Mouse (Mus musculus) heart, adult 18-20 months (tissue): ENCODE data around the gene Trim41. TPM values are rescaled to one million over a fixed set of nuclear protein-coding genes. Genes with fewer than 3 reads are reported as not detected.
A peak's percentile ranks its signal among the peaks of the same experiment; 100 is the strongest.
"Not testable (repeated sequence)": the region's sequence is repeated elsewhere in the genome, so short reads cannot be mapped to it uniquely, and the experiment has no call there.

Experiments used
- DNase-seq, 2 experiments: peaks; one replicate each; pipeline ENCODE4 v3.0.0; 2021 to 2022; ENCODE audit warnings: mixed read lengths in 1 of 2
- total RNA-seq, 2 experiments: library from RNA; stranded (reverse); gene quantifications; 2 replicates each; pipeline ENCODE4 v1.2.3; 2021

The Trim41 gene
- total RNA-seq, 2 experiments from 2014 or later, result 18.9 to 20.0 TPM

- DNase-seq, result peak in 1 of 2 experiments; percentile 51
Observed at GRCm38 (mm10) chr11:48816281-48816781, 822 bp downstream of the Trim41 start.

GRCm38 (mm10) chr11:48815851-48816250 is 1.3 kb downstream of the Trim41 start:
- DNase-seq, result no peak

- no peak for DNase-seq
Observed at GRCm38 (mm10) chr11:48813782-48814181, 3.4 kb downstream of the Trim41 start.

- no peak for DNase-seq
Observed at GRCm38 (mm10) chr11:48810142-48810541, 7.0 kb downstream of the Trim41 start.

- no peak for DNase-seq
Observed at GRCm38 (mm10) chr11:48809434-48809830, 7.7 kb downstream of the Trim41 start.

- peak in 1 of 2 experiments; percentile 60 for DNase-seq
Observed at GRCm38 (mm10) chr11:48808737-48809433, 8.3 kb downstream of the Trim41 start.

- DNase-seq, result no peak
Observed at GRCm38 (mm10) chr11:48808304-48808646, 8.9 kb downstream of the Trim41 start.

- DNase-seq, result no peak
Observed at GRCm38 (mm10) chr11:48807563-48808303, 9.4 kb downstream of the Trim41 start.

GRCm38 (mm10) chr11:48806856-48807562 is 10.1 kb downstream of the Trim41 start:
- DNase-seq, result no peak

- DNase-seq, result no peak
Observed at GRCm38 (mm10) chr11:48804922-48805321, 12.2 kb downstream of the Trim41 start.

- no peak for DNase-seq
Observed at GRCm38 (mm10) chr11:48803988-48804387, 13.2 kb downstream of the Trim41 start.

GRCm38 (mm10) chr11:48801831-48802772 is 15.1 kb downstream of the Trim41 start:
- DNase-seq, result no peak

GRCm38 (mm10) chr11:48799921-48800701 is 17.0 kb downstream of the Trim41 start, which contains the start of gene Rack1:
TSS of gene Rack1 (plus strand) at chr11:48800332.
- DNase-seq, result peak; percentile 94

- no peak for DNase-seq
Observed at GRCm38 (mm10) chr11:48798984-48799920, 17.9 kb downstream of the Trim41 start.

GRCm38 (mm10) chr11:48798308-48798707 is 18.8 kb downstream of the Trim41 start:
- no peak for DNase-seq

- DNase-seq, result no peak
Observed at GRCm38 (mm10) chr11:48797287-48797686, 19.9 kb downstream of the Trim41 start.

- DNase-seq, result no peak
Observed at GRCm38 (mm10) chr11:48796290-48796689, 20.9 kb downstream of the Trim41 start.

GRCm38 (mm10) chr11:48795221-48795620 is 21.9 kb downstream of the Trim41 start:
- peak in 1 of 2 experiments; percentile 24 for DNase-seq

- no peak for DNase-seq
Observed at GRCm38 (mm10) chr11:48793184-48793583, 24.0 kb downstream of the Trim41 start.

GRCm38 (mm10) chr11:48791894-48792293 is 25.3 kb downstream of the Trim41 start:
- DNase-seq, result not testable (repeated sequence)
